Comparison of ENCODE assay signal across 16 mouse cellular contexts in genomic region chr14:40921241-40921640, GRCm38 (mm10).
"Had no signal": no experiment of that assay in that cellular context is flagged by ENCODE, and none has a peak within 500 bp of the region (broad histone marks: within the 10 kb centered on the region; RNA-seq: fewer than 3 reads in every experiment).

No protein-coding gene starts in this region.

- H3K4me3 ChIP-seq: intestine, embryonic 15.5 days; kidney, embryonic 15.5 days; limb, embryonic 13.5 days; lung, embryonic 15.5 days; midbrain, embryonic 13.5 days; neural tube, embryonic 12.5 days; stomach, embryonic 15.5 days had no signal

- H3K4me2 ChIP-seq: intestine, embryonic 15.5 days; kidney, embryonic 15.5 days; limb, embryonic 13.5 days; liver, embryonic 11.5 days; lung, embryonic 15.5 days; midbrain, embryonic 13.5 days; neural tube, embryonic 12.5 days; stomach, embryonic 15.5 days had no signal

- H3K9ac ChIP-seq: intestine, embryonic 15.5 days; kidney, embryonic 15.5 days; limb, embryonic 13.5 days; lung, embryonic 15.5 days; midbrain, embryonic 13.5 days; neural tube, embryonic 12.5 days; stomach, embryonic 15.5 days had no signal

- H3K36me3 ChIP-seq: intestine, embryonic 15.5 days; stomach, embryonic 15.5 days had no signal

- ATAC-seq: intestine, embryonic 15.5 days; midbrain, embryonic 13.5 days had no signal

- H3K27ac ChIP-seq: intestine, embryonic 15.5 days; kidney, embryonic 15.5 days; limb, embryonic 13.5 days; lung, embryonic 15.5 days; midbrain, embryonic 13.5 days; neural tube, embryonic 12.5 days; stomach, embryonic 15.5 days had no signal

- H3K27me3 ChIP-seq: intestine, embryonic 15.5 days; kidney, embryonic 15.5 days; limb, embryonic 13.5 days; lung, embryonic 15.5 days; midbrain, embryonic 13.5 days; neural tube, embryonic 12.5 days; stomach, embryonic 15.5 days had no signal

- DNase-seq: kidney, adult 18-20 months; kidney, postnatal 14 days; left cerebral cortex, postnatal 4 days; lung, postnatal 4 days; retina, postnatal 1 day; right cerebral cortex, postnatal 4 days; thymus, adult 2 months; thymus, postnatal 25 days had no signal

- H3K9me3 ChIP-seq: intestine, embryonic 15.5 days; kidney, embryonic 15.5 days; limb, embryonic 13.5 days; lung, embryonic 15.5 days; midbrain, embryonic 13.5 days; neural tube, embryonic 12.5 days; stomach, embryonic 15.5 days had no signal
